Mouse (Mus musculus): Measurements from ENCODE around the gene Zbed6. TPM values are rescaled to one million over a fixed set of nuclear protein-coding genes. Genes with fewer than 3 reads are reported as not detected.

Gene Zbed6
- polyA plus RNA-seq, 1 experiment = 2.2 TPM

DNA sequence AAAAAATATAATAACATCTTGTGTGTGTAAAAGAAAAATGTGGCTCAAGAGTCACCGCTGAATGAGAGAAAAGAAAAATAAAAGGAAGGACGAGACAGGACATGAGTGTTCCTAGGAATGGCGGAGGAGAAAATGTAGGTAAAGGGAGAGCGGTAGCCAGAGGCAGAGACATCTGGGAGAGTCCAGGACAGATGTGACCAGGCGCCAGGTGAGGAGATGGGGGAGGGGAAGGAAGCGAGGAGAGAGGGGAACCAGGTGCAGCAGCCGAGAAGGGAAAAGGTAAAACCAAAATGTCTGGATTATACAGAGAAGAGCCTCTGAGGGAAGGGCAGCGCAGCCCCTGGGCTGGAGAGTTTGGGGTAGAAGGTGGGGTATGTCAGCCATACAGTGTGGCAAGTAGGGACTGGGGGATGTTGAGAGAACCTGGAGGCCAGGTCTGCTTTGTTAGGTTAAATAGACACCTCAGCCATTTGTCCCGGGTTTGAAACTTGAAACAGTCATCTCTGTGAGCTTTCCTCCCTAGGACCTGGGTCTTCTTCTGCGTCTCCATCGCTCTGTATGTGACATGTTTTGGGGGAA, 32.9 kb upstream of the Zbed6 start:
- no peak overlapping the region for H3K27ac ChIP-seq (ENCODE audit: insufficient read depth, low read depth, low read length)
- 84% methylated on average over 11 of the region's 11 CpGs for WGBS
- H3K4me3 ChIP-seq (ENCODE audit: insufficient read depth, low read depth, low read length) = no peak overlapping the region
- H3K4me1 ChIP-seq (ENCODE audit: control insufficient read depth, insufficient read depth, low read length) = peaks cover 19% of the 10 kb centered on the region
- TF ChIP-seq POLR2A (IDR thresholded peaks at IDR 0.05; ENCODE audit: low read depth, low read length) (no peak), CTCF (conservative IDR thresholded peaks at IDR 0.05; ENCODE audit: insufficient read depth, insufficient read length, low read depth, low read length) (no peak)
- no peak for DNase-seq
- no peaks in the 10 kb centered on the region for H3K36me3 ChIP-seq (ENCODE audit: control insufficient read depth, insufficient read depth, low read length)
- H3K27me3 ChIP-seq (replicated peaks; ENCODE audit: control insufficient read depth, insufficient read depth, low read length) = no peaks in the 10 kb centered on the region

DNA sequence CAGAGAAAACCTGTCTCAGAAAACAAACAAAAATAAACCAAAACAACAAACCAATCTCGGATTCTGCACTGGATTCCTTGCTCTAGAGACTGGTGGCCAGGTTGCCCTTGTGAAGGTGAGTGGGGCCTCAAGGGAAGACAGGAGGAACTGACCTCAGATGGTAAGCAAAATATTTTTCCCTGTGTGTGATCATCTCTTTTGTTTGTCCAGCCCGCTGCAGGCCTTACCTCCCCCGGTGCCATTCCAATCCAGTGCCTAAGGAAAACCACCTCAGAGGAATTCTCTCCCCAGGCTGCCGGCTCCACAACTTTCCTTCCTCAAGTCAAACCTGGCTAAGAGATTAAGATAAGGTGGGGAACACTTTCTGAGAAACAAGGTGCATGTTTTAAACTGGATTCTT, 31.5 kb upstream of the Zbed6 start:
- no peak for DNase-seq
- Histone ChIP-seq H3K27ac (ENCODE audit: insufficient read depth, low read depth, low read length) (peak overlapping the region; percentile 49; the same call in 1 of the 2 replicates), H3K4me1 (ENCODE audit: control insufficient read depth, insufficient read depth, low read length) (peaks cover 19% of the 10 kb centered on the region), H3K4me3 (ENCODE audit: insufficient read depth, low read depth, low read length) (no peak overlapping the region), H3K36me3 (ENCODE audit: control insufficient read depth, insufficient read depth, low read length) (no peaks in the 10 kb centered on the region), H3K27me3 (replicated peaks; ENCODE audit: control insufficient read depth, insufficient read depth, low read length) (no peaks in the 10 kb centered on the region)
- WGBS = 45% methylated on average over 4 of the region's 4 CpGs
- TF ChIP-seq POLR2A (IDR thresholded peaks at IDR 0.05; ENCODE audit: low read depth, low read length) (no peak), CTCF (conservative IDR thresholded peaks at IDR 0.05; ENCODE audit: insufficient read depth, insufficient read length, low read depth, low read length) (no peak)

DNA sequence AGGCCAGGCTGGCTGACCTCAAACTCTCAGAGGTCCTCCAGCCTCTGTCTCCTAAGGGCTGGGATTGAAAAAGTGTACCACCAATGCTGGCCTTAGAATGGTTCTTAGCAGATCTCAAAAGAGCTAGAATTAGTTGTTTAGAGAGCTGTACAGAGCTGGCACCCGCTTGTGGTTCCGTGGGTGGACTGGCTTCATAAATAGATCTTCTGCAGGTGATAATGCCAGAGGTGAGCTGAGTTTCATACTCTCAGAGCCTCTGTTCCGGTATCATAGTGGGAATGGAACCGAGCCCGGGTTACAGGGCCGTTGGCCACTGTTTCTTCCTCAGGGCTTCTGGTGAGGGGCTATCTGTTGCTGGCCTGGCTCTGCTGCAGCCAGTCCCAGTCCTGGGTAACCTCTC, 30.4 kb upstream of the Zbed6 start:
- 91% methylated on average over 6 of the region's 6 CpGs for WGBS
- no peak for TF ChIP-seq CTCF (conservative IDR thresholded peaks at IDR 0.05; ENCODE audit: insufficient read depth, insufficient read length, low read depth, low read length)
- TF ChIP-seq POLR2A (IDR thresholded peaks at IDR 0.05; ENCODE audit: low read depth, low read length) = no peak
- H3K4me3 ChIP-seq (ENCODE audit: insufficient read depth, low read depth, low read length) = no peak overlapping the region
- no peaks in the 10 kb centered on the region for H3K36me3 ChIP-seq (ENCODE audit: control insufficient read depth, insufficient read depth, low read length)
- DNase-seq = no peak
- no peak overlapping the region for H3K27ac ChIP-seq (ENCODE audit: insufficient read depth, low read depth, low read length)
- peaks cover 20% of the 10 kb centered on the region for H3K4me1 ChIP-seq (ENCODE audit: control insufficient read depth, insufficient read depth, low read length)
- H3K27me3 ChIP-seq (replicated peaks; ENCODE audit: control insufficient read depth, insufficient read depth, low read length) = no peaks in the 10 kb centered on the region

DNA sequence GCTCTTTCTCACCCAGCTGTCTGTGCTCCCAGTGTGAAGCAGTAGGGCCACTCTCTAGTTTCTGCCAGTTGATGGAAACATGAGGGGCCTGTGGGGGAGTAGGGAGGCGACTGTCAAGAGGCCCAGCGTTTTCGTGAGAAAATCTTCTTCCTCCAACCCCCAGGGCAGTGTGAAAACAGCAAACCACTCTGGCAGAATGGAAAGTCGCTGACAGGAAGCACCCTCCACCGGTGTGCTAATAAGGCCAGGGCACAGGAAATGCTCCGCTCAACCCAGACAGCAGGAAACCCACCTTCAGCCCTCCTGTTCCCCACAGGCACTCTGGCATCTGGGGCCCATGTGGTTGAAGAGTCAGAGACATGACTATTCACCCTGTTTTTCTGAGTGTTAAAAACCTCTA, 29.2 kb upstream of the Zbed6 start, which contains the start of gene Lax1:
TSS of gene Lax1 (minus strand) at position 212 of the 400 bp plus-strand sequence.
- TF ChIP-seq POLR2A (IDR thresholded peaks at IDR 0.05; ENCODE audit: low read depth, low read length) (no peak), CTCF (conservative IDR thresholded peaks at IDR 0.05; ENCODE audit: insufficient read depth, insufficient read length, low read depth, low read length) (no peak)
- DNase-seq = no peak
- H3K4me1 ChIP-seq (ENCODE audit: control insufficient read depth, insufficient read depth, low read length) = peaks cover 14% of the 10 kb centered on the region
- no peak within 1 kb of the TSS for H3K27ac ChIP-seq (ENCODE audit: insufficient read depth, low read depth, low read length)
- H3K4me3 ChIP-seq (ENCODE audit: insufficient read depth, low read depth, low read length) = no peak within 1 kb of the TSS
- no peaks in the 10 kb centered on the region for H3K36me3 ChIP-seq (ENCODE audit: control insufficient read depth, insufficient read depth, low read length)
- 32% methylated on average over 6 of the region's 6 CpGs for WGBS
- H3K27me3 ChIP-seq (replicated peaks; ENCODE audit: control insufficient read depth, insufficient read depth, low read length) = no peaks in the 10 kb centered on the region

DNA sequence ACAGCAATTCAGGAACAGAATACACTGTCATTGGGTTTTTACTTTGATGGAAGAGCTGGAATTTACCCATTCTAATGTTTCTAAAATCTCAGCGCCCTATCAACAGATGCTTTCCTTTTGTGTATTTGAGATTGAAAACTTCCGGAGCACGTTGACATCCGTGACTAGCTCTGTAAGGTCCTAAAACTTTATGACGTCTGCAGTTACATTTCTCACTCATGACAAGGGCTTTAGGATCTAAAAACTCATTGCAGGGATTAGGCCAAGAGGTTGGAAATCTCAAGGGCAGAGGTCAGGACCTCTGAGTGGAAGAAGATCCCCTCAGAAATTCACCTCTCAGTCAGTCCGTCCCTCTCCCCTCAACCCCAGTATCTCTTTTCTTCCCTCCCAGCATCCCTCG, 27.6 kb upstream of the Zbed6 start:
- 66% methylated on average over 7 of the region's 7 CpGs for WGBS
- DNase-seq = no peak
- Histone ChIP-seq H3K4me3 (ENCODE audit: insufficient read depth, low read depth, low read length) (no peak overlapping the region), H3K27me3 (replicated peaks; ENCODE audit: control insufficient read depth, insufficient read depth, low read length) (no peaks in the 10 kb centered on the region), H3K36me3 (ENCODE audit: control insufficient read depth, insufficient read depth, low read length) (no peaks in the 10 kb centered on the region), H3K27ac (ENCODE audit: insufficient read depth, low read depth, low read length) (no peak overlapping the region), H3K4me1 (ENCODE audit: control insufficient read depth, insufficient read depth, low read length) (peaks cover 4% of the 10 kb centered on the region)
- no peak for TF ChIP-seq POLR2A (IDR thresholded peaks at IDR 0.05; ENCODE audit: low read depth, low read length)

DNA sequence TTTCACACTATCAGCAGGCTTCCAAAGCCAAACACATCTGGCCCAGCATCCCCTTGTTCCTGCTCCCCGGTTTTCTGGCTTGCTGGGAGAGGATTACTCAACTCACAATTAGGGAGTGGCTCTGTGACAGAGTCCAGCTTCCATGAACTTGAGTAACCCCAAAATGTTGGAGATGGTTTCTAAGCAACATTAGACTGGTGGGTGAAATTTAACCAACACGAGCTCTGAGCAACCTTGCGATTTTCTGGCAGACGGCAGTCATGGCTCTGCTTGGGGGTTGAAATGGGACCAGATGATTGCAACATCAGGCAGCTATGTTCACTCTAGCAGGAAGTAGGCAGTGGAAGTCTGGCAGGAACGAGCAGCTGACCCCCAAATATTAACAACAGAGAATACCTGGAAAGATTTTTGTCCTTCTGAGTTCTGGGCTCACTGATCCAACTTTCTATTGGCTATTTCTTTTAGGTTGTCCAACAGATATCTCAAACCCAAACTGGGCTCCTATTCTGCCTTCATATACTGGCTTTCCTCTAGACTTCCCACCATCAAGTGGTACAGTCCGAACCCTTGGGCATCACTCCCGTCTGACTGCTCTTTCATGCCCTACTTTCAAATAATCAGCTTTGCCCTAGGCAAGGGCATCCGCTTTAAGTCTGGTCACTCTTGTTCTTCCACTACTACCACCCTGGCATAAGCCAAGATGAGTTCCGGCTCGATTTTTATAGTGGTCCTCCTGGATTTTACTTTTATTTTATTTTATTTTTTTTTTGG, 25.2 kb upstream of the Zbed6 start:
- no peaks in the 10 kb centered on the region for H3K36me3 ChIP-seq (ENCODE audit: control insufficient read depth, insufficient read depth, low read length)
- WGBS = 32% methylated on average over 10 of the region's 10 CpGs
- DNase-seq = peak; percentile 94
- no peaks in the 10 kb centered on the region for H3K27me3 ChIP-seq (replicated peaks; ENCODE audit: control insufficient read depth, insufficient read depth, low read length)
- H3K4me3 ChIP-seq (ENCODE audit: insufficient read depth, low read depth, low read length) = no peak overlapping the region
- peaks cover 4% of the 10 kb centered on the region for H3K4me1 ChIP-seq (ENCODE audit: control insufficient read depth, insufficient read depth, low read length)
- peak overlapping the region; percentile 82; the same call in 1 of the 2 replicates for H3K27ac ChIP-seq (ENCODE audit: insufficient read depth, low read depth, low read length)
- TF ChIP-seq CTCF (conservative IDR thresholded peaks at IDR 0.05; ENCODE audit: insufficient read depth, insufficient read length, low read depth, low read length) (no peak), POLR2A (IDR thresholded peaks at IDR 0.05; ENCODE audit: low read depth, low read length) (no peak)

DNA sequence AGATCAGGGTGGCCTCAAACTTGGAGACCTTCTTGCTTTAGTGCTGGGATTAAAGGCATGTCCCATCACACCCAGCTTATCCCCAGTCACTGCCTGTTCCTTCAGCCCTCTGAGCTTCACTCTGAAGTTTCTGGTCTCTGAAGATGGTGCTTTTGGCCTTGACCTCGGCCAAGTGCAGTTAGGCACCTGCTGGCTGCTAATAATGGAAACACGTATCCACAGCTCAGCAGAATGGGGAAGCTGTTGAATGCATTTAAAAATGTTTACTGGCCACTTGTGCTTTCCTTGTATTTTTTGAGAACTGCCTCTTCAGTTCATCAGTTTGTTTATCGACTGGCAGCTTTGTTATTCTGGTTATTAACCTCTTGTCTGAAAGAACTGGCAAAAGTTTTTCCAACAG, 11.1 kb upstream of the Zbed6 start:
- Histone ChIP-seq H3K36me3 (ENCODE audit: control insufficient read depth, insufficient read depth, low read length) (no peaks in the 10 kb centered on the region), H3K4me1 (ENCODE audit: control insufficient read depth, insufficient read depth, low read length) (no peaks in the 10 kb centered on the region), H3K4me3 (ENCODE audit: insufficient read depth, low read depth, low read length) (no peak overlapping the region), H3K27me3 (replicated peaks; ENCODE audit: control insufficient read depth, insufficient read depth, low read length) (no peaks in the 10 kb centered on the region), H3K27ac (ENCODE audit: insufficient read depth, low read depth, low read length) (no peak overlapping the region)
- WGBS = 74% methylated on average over 3 of the region's 3 CpGs
- no peak for DNase-seq
- TF ChIP-seq CTCF (conservative IDR thresholded peaks at IDR 0.05; ENCODE audit: insufficient read depth, insufficient read length, low read depth, low read length) (no peak), POLR2A (IDR thresholded peaks at IDR 0.05; ENCODE audit: low read depth, low read length) (no peak)

Measured in kidney, adult 2 months (tissue).